Mouse (Mus musculus): ENCODE measurements around the gene Telo2. TPM values are rescaled to one million over a fixed set of nuclear protein-coding genes. Genes with fewer than 3 reads are reported as not detected.

Gene Telo2
- polyA plus RNA-seq, 1 experiment from 2014 or later = 46.3 TPM

DNA sequence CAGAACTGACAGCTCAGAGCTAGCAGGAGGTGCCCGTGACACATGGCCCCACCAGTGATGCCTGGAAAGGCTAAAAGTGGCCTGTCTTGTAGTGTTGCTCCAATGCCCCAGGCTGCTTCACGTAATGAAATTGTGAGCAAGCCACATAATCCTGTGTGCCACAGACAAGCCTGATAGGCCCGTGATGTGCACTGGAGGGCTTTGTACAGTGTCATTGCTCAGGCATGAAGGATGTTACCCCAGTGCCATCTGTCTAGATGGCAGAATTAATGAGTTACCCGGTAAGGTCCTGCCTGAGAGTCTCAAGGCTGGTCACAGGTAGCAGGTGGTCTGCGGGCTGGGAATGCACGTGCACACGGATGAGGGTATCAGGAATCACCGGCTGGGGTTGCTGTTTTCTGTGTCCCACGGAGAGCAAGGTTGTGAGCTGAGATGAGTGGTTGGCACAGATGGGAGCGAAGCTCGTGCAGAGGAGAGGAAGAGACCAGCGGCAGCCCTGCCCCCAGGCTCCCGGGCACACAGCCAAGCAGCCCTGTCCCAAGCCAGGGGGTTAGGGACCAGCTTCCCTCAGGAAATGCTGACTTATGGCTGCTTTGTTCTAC is 37.9 kb downstream of the Telo2 start:
- Histone ChIP-seq H3K4me1 (peaks cover 41% of the 10 kb centered on the region), H3K9ac (peak overlapping the region; percentile 66; the same call in 1 of the 2 replicates), H3K36me3 (no peaks in the 10 kb centered on the region), H3K27me3 (no peaks in the 10 kb centered on the region), H3K4me2 (peak overlapping the region; percentile 61), H3K9me3 (no peaks in the 10 kb centered on the region), H3K4me3 (peak overlapping the region; percentile 44), H3K27ac (peak overlapping the region; percentile 62; the same call in 1 of the 2 replicates)
- 0 out of 2 replicates have a peak, but pooled peaks have one; percentile 19 for ATAC-seq (ENCODE audit: borderline replicate concordance, extremely low read depth, low FRiP score, low TSS enrichment)
- 37% methylated on average over 13 of the region's 13 CpGs for WGBS

- H3K27me3 ChIP-seq = no peaks in the 10 kb centered on the region
- peak overlapping the region; percentile 61 for H3K4me2 ChIP-seq
- no peak overlapping the region for H3K9ac ChIP-seq
- H3K36me3 ChIP-seq = no peaks in the 10 kb centered on the region; the same call in 1 of the 2 replicates
- peak overlapping the region; percentile 44; the same call in 1 of the 2 replicates for H3K4me3 ChIP-seq
- ATAC-seq (ENCODE audit: borderline replicate concordance, extremely low read depth, low FRiP score, low TSS enrichment) = no peak
- H3K27ac ChIP-seq = no peak overlapping the region
- no peaks in the 10 kb centered on the region for H3K9me3 ChIP-seq
- peaks cover 32% of the 10 kb centered on the region for H3K4me1 ChIP-seq
- WGBS = 81% methylated on average over 4 of the region's 4 CpGs
Observed at GRCm38 (mm10) chr17:25076906-25077305, 38.9 kb downstream of the Telo2 start.

- Histone ChIP-seq H3K4me1 (peaks cover 23% of the 10 kb centered on the region; the same call in 1 of the 2 replicates), H3K36me3 (peaks cover 29% of the 10 kb centered on the region), H3K4me2 (no peak overlapping the region), H3K4me3 (no peak overlapping the region), H3K9me3 (no peaks in the 10 kb centered on the region), H3K9ac (no peak overlapping the region), H3K27me3 (no peaks in the 10 kb centered on the region), H3K27ac (peak overlapping the region; percentile 66)
- WGBS = 71% methylated on average over 2 of the region's 2 CpGs
- no peak for ATAC-seq (ENCODE audit: borderline replicate concordance, extremely low read depth, low FRiP score, low TSS enrichment)
Observed at GRCm38 (mm10) chr17:25068690-25069089, 47.1 kb downstream of the Telo2 start.

- Histone ChIP-seq H3K36me3 (peaks cover 38% of the 10 kb centered on the region), H3K4me2 (no peak overlapping the region)
Observed at GRCm38 (mm10) chr17:25067442-25067851, 48.3 kb downstream of the Telo2 start.

DNA sequence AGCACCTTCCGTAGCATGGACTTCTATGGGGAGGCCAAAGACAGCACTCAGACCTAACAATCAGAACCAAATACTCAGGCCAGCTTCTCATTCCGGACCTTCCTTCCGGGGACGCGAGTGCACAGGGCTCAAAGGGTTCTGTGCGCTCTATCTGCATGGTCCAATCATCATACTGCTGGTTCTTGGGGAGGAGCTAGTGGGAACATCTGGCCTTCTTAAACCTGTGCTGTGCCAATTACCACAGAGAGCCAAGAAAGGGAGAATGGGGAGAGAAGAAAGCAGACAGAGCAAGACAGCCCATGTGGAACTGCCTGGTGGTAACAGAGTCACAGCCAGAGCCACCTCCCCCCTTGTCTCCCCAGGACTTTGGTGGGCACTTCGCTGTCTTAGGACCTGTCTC is 49.2 kb downstream of the Telo2 start:
- Histone ChIP-seq H3K27ac (peak overlapping the region; percentile 36; the same call in 1 of the 2 replicates), H3K36me3 (peaks cover 46% of the 10 kb centered on the region), H3K9ac (no peak overlapping the region), H3K4me2 (no peak overlapping the region), H3K4me1 (peaks cover 23% of the 10 kb centered on the region; the same call in 1 of the 2 replicates), H3K27me3 (no peaks in the 10 kb centered on the region), H3K9me3 (no peaks in the 10 kb centered on the region), H3K4me3 (no peak overlapping the region)
- WGBS = 92% methylated on average over 7 of the region's 7 CpGs
- ATAC-seq (ENCODE audit: borderline replicate concordance, extremely low read depth, low FRiP score, low TSS enrichment) = no peak

More at GRCm38 (mm10) chr17:25067442-25067851, 48.3 kb downstream of the Telo2 start:
- ATAC-seq (ENCODE audit: borderline replicate concordance, extremely low read depth, low FRiP score, low TSS enrichment) = no peak
- WGBS = 55% methylated on average over 8 of the region's 8 CpGs
- peak overlapping the region; percentile 66 for H3K27ac ChIP-seq
- no peaks in the 10 kb centered on the region for H3K27me3 ChIP-seq
- no peaks in the 10 kb centered on the region for H3K9me3 ChIP-seq
- H3K4me1 ChIP-seq = peaks cover 23% of the 10 kb centered on the region; the same call in 1 of the 2 replicates
- H3K4me3 ChIP-seq = no peak overlapping the region
- no peak overlapping the region for H3K9ac ChIP-seq

GRCm38 (mm10) chr17:25065189-25065588 is 50.6 kb downstream of the Telo2 start:
- Histone ChIP-seq H3K27me3 (no peaks in the 10 kb centered on the region), H3K36me3 (peaks cover 55% of the 10 kb centered on the region), H3K4me1 (peaks cover 23% of the 10 kb centered on the region; the same call in 1 of the 2 replicates), H3K27ac (no peak overlapping the region), H3K9ac (no peak overlapping the region), H3K4me2 (no peak overlapping the region), H3K9me3 (no peaks in the 10 kb centered on the region), H3K4me3 (no peak overlapping the region)
- 82% methylated on average over 3 of the region's 3 CpGs for WGBS
- no peak for ATAC-seq (ENCODE audit: borderline replicate concordance, extremely low read depth, low FRiP score, low TSS enrichment)

- H3K27ac ChIP-seq = no peak overlapping the region
- no peaks in the 10 kb centered on the region for H3K27me3 ChIP-seq
- WGBS = 44% methylated on average over 9 of the region's 9 CpGs
- no peak overlapping the region for H3K4me3 ChIP-seq
- no peak overlapping the region for H3K4me2 ChIP-seq
- peaks cover 60% of the 10 kb centered on the region for H3K36me3 ChIP-seq
- peak; percentile 66; the same call in 1 of the 2 replicates for ATAC-seq (ENCODE audit: borderline replicate concordance, extremely low read depth, low FRiP score, low TSS enrichment)
- H3K4me1 ChIP-seq = peaks cover 21% of the 10 kb centered on the region; the same call in 1 of the 2 replicates
- no peak overlapping the region for H3K9ac ChIP-seq
- H3K9me3 ChIP-seq = no peaks in the 10 kb centered on the region
Observed at GRCm38 (mm10) chr17:25064351-25064750, 51.4 kb downstream of the Telo2 start.

DNA sequence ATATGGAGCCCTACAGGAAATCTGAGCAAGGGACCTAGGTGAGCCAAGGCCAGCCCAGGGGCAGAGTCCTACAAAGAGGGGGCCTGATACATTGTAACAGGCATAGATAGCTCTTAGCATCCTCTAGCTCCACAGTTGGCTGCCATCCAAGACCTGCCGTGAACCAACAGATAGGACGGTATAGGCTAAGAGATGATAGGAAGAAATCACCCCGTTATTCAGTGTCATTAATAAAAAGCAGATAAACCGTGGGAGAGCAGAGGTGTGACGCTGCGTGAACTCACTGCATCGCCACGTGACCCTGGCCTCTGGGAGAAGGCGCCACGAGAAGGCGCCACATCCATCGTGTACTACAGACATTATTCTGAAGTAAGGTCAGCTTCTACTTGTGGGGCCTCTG is 51.9 kb downstream of the Telo2 start:
- no peak overlapping the region for H3K27ac ChIP-seq
- H3K27me3 ChIP-seq = no peaks in the 10 kb centered on the region
- H3K9me3 ChIP-seq = no peaks in the 10 kb centered on the region
- ATAC-seq (ENCODE audit: borderline replicate concordance, extremely low read depth, low FRiP score, low TSS enrichment) = no peak; the same call in 1 of the 2 replicates
- 42% methylated on average over 12 of the region's 12 CpGs for WGBS
- peaks cover 60% of the 10 kb centered on the region for H3K36me3 ChIP-seq
- H3K9ac ChIP-seq = no peak overlapping the region
- H3K4me1 ChIP-seq = peaks cover 17% of the 10 kb centered on the region; the same call in 1 of the 2 replicates
- H3K4me3 ChIP-seq = no peak overlapping the region
- H3K4me2 ChIP-seq = no peak overlapping the region

DNA sequence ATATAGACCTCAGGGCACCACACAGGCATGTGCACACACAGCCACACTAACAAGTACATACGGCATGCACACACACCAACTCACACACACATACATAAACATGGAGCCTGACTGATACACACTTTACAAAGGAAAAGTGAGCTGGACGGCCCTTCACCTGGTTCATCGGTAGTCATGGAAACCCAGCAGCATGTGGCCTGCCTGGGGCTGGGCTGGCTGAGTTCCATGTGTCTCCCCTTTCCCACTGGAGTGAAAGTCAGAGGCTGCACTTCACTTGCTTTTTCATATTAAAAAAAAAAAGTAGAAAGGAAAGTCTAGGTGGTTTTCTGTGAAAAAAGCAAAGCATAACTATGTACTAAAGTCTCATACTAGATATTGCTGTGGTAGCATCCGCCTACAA is 52.5 kb downstream of the Telo2 start:
- no peak overlapping the region for H3K4me3 ChIP-seq
- no peak for ATAC-seq (ENCODE audit: borderline replicate concordance, extremely low read depth, low FRiP score, low TSS enrichment)
- no peak overlapping the region for H3K9ac ChIP-seq
- 83% methylated on average over 4 of the region's 4 CpGs for WGBS
- no peaks in the 10 kb centered on the region for H3K27me3 ChIP-seq
- no peak overlapping the region for H3K27ac ChIP-seq
- H3K36me3 ChIP-seq = peaks cover 64% of the 10 kb centered on the region
- no peaks in the 10 kb centered on the region for H3K9me3 ChIP-seq
- no peak overlapping the region for H3K4me2 ChIP-seq
- H3K4me1 ChIP-seq = peaks cover 15% of the 10 kb centered on the region; the same call in 1 of the 2 replicates

DNA sequence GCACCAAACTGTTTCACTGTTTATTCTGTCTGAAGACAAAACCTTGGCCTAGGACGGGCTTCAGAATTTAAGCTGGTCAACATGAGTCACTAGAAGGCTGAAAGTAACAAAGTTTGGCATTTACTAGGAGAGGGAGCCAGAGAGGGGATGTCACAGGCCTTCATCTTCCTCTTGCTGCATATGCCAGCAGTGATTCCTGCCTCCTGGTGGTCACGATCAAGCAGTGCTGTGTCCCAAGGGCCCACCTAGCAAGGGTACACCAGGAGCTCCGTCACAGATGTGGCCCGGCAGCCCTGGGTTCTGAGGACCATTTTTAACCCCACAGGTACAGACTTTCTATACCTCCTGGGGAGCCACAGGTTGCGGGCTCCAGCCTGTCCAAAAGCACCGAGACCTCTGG is 58.7 kb downstream of the Telo2 start:
- H3K4me2 ChIP-seq = no peak overlapping the region
- 84% methylated on average over 6 of the region's 6 CpGs for WGBS
- no peak for ATAC-seq (ENCODE audit: borderline replicate concordance, extremely low read depth, low FRiP score, low TSS enrichment)
- no peak overlapping the region for H3K9ac ChIP-seq
- H3K27ac ChIP-seq = no peak overlapping the region
- peaks cover 63% of the 10 kb centered on the region for H3K36me3 ChIP-seq
- no peaks in the 10 kb centered on the region for H3K9me3 ChIP-seq
- H3K27me3 ChIP-seq = no peaks in the 10 kb centered on the region
- H3K4me1 ChIP-seq = no peaks in the 10 kb centered on the region
- H3K4me3 ChIP-seq = no peak overlapping the region

GRCm38 (mm10) chr17:25053274-25053673 is 62.5 kb downstream of the Telo2 start:
- no peak overlapping the region for H3K4me3 ChIP-seq
- H3K27me3 ChIP-seq = no peaks in the 10 kb centered on the region
- H3K36me3 ChIP-seq = peaks cover 46% of the 10 kb centered on the region
- H3K9ac ChIP-seq = no peak overlapping the region
- H3K9me3 ChIP-seq = no peaks in the 10 kb centered on the region
- 76% methylated on average over 9 of the region's 9 CpGs for WGBS
- no peak overlapping the region for H3K27ac ChIP-seq
- ATAC-seq (ENCODE audit: borderline replicate concordance, extremely low read depth, low FRiP score, low TSS enrichment) = no peak
- H3K4me2 ChIP-seq = no peak overlapping the region
- no peaks in the 10 kb centered on the region for H3K4me1 ChIP-seq

Measured in lung, embryonic 15.5 days (tissue).